Comparison of ENCODE assay signal across 15 mouse cellular contexts in the genomic region with DNA sequence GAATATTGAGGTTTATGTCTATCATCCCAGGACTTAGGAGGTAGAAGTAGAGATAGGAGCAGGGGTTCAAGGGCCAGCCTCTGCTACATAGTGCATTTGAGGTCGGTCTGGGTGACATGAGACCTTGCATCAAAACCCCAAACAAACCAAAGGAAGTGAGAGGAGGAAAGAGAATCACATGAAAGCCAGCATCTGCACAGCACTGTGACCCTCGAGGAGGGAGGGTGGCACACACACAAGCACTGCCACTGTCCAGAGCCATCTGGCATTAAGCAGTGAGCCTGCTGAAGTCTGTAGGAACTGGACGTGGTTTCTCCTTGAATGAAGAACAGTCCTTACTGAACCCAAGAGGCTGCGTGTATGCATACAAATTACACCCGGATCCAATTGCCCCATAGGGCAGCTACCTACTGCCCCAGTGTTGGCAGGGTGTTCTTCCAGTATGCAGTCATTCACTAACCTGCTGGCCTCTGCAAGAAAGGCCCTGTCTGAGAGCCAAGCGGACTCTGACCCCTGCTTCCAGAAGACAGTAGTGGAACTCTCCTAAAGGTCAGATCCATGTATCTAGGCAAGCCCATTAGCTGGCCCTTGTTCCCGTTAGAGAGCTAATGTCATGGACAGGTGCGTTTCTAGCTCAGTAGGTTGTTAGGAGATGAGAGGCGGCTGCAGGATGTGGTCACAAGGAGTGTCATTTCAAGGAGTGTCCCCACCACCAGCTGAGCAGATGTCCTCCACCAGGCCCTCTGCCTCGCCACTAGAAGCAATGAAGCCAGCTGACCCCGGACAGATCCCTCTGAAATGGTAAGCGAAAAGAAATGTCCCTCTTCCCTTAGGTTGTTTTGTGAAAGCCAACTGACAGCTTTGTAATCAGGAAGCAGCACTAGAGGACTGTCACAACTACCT. TPM values are rescaled to one million over a fixed set of nuclear protein-coding genes. Genes with fewer than 3 reads are reported as not detected.
DNase-seq lines count a peak whose midpoint lies in the region; ATAC-seq and TF ChIP-seq lines count a peak whose summit lies in the region.
"Had no signal": no experiment of that assay in that cellular context is flagged by ENCODE, and none has a peak within 500 bp of the region (broad histone marks: within the 10 kb centered on the region; RNA-seq: fewer than 3 reads in every experiment).

No protein-coding gene starts in this region.

- no peak for ATAC-seq in kidney, embryonic 16.5 days (ENCODE audit: low FRiP score, low TSS enrichment)
- no peak for ATAC-seq in midbrain, postnatal 0 days (ENCODE audit: low FRiP score)
- ATAC-seq: Patski had no signal

- H3K4me3 ChIP-seq in kidney, embryonic 16.5 days (ENCODE audit: low read length), result no peak overlapping the region
- no peak overlapping the region for H3K4me3 ChIP-seq in myocyte
- no peak overlapping the region for H3K4me3 ChIP-seq in midbrain, postnatal 0 days (ENCODE audit: low read depth, low read length)
- H3K4me3 ChIP-seq: forebrain, embryonic 10.5 days; hindbrain, embryonic 13.5 days; neural tube, embryonic 12.5 days had no signal

- 83% methylated on average over 12 of the region's 12 CpGs for WGBS in kidney, embryonic 16.5 days
- 81% methylated on average over 12 of the region's 12 CpGs for WGBS in midbrain, postnatal 0 days

- H3K9ac ChIP-seq in kidney, embryonic 16.5 days (replicated peaks; ENCODE audit: low read length), result no peak overlapping the region
- no peak overlapping the region for H3K9ac ChIP-seq in midbrain, postnatal 0 days (replicated peaks; ENCODE audit: low read length, poor library complexity, severe bottlenecking)
- H3K9ac ChIP-seq: hindbrain, embryonic 13.5 days; neural tube, embryonic 12.5 days had no signal

- no peaks in the 10 kb centered on the region for H3K79me2 ChIP-seq in myocyte (ENCODE audit: control insufficient read depth, insufficient read depth)

- no peak for TF ChIP-seq CTCF in midbrain, postnatal 0 days (IDR thresholded peaks at IDR 0.05)

- no peak for TF ChIP-seq POLR2A in myocyte (IDR thresholded peaks at IDR 0.05; ENCODE audit: insufficient read length, low read depth)

- no peaks in the 10 kb centered on the region for H3K9me3 ChIP-seq in kidney, embryonic 16.5 days (ENCODE audit: low read length)
- no peaks in the 10 kb centered on the region for H3K9me3 ChIP-seq in midbrain, postnatal 0 days (ENCODE audit: low read length)
- H3K9me3 ChIP-seq: forebrain, embryonic 10.5 days; hindbrain, embryonic 13.5 days; neural tube, embryonic 12.5 days had no signal

- peak; percentile 78 for DNase-seq in kidney, adult 18-20 months
- DNase-seq in 416B (ENCODE audit: low read depth), result peak; percentile 49
- peak; percentile 10 for DNase-seq in induced T-regulatory cell, adult 2 months (ENCODE audit: low read depth)
- no peak for DNase-seq in ovary, postnatal 14 days (ENCODE audit: low spot score)
- no peak for DNase-seq in midbrain, postnatal 0 days (ENCODE audit: low spot score)
- no peak for DNase-seq in adrenal gland, postnatal 10 days
- DNase-seq: adrenal gland, postnatal 25 days; cerebellum, adult 11 months; gastrocnemius, postnatal 25 days had no signal

- H3K27ac ChIP-seq in kidney, embryonic 16.5 days (ENCODE audit: low read length), result no peak overlapping the region
- H3K27ac ChIP-seq in midbrain, postnatal 0 days (ENCODE audit: low read depth, low read length), result no peak overlapping the region
- H3K27ac ChIP-seq: forebrain, embryonic 10.5 days; hindbrain, embryonic 13.5 days; neural tube, embryonic 12.5 days had no signal

- no peaks in the 10 kb centered on the region for H3K36me3 ChIP-seq in kidney, embryonic 16.5 days (ENCODE audit: insufficient read depth, low read length)
- no peaks in the 10 kb centered on the region for H3K36me3 ChIP-seq in myocyte (ENCODE audit: control insufficient read depth, insufficient read depth)
- H3K36me3 ChIP-seq in midbrain, postnatal 0 days (ENCODE audit: insufficient read depth, low read length), result no peaks in the 10 kb centered on the region
- H3K36me3 ChIP-seq: forebrain, embryonic 10.5 days; hindbrain, embryonic 13.5 days; neural tube, embryonic 12.5 days had no signal

- H3K4me1 ChIP-seq in kidney, embryonic 16.5 days (ENCODE audit: insufficient read depth, low read length), result no peaks in the 10 kb centered on the region; the same call in 1 of the 2 replicates
- H3K4me1 ChIP-seq in midbrain, postnatal 0 days (ENCODE audit: insufficient read depth, low read length), result no peaks in the 10 kb centered on the region
- H3K4me1 ChIP-seq: forebrain, embryonic 10.5 days had no signal

- H3ac ChIP-seq in myocyte (ENCODE audit: control insufficient read depth, insufficient read length), result no peak overlapping the region

- H3K4me2 ChIP-seq in kidney, embryonic 16.5 days (replicated peaks; ENCODE audit: low read depth, low read length), result no peak overlapping the region
- peak overlapping the region; percentile 45 for H3K4me2 ChIP-seq in myocyte (ENCODE audit: low read depth)
- no peak overlapping the region for H3K4me2 ChIP-seq in midbrain, postnatal 0 days (ENCODE audit: low read depth, low read length, poor library complexity, severe bottlenecking)
- H3K4me2 ChIP-seq: hindbrain, embryonic 13.5 days; neural tube, embryonic 12.5 days had no signal

- no peaks in the 10 kb centered on the region for H3K27me3 ChIP-seq in kidney, embryonic 16.5 days (ENCODE audit: insufficient read depth, low read length)
- no peaks in the 10 kb centered on the region for H3K27me3 ChIP-seq in myocyte (ENCODE audit: control insufficient read depth, insufficient read depth, insufficient read length)
- no peaks in the 10 kb centered on the region for H3K27me3 ChIP-seq in midbrain, postnatal 0 days (ENCODE audit: insufficient read depth, low read length)
- H3K27me3 ChIP-seq: neural tube, embryonic 12.5 days had no signal

TF ChIP-seq in myocyte, 11 proteins besides CTCF, POLR2A, EP300 and RAD21:
- TF ChIP-seq POLR2AphosphoS2 (IDR thresholded peaks at IDR 0.05; ENCODE audit: insufficient read length, low read depth), result no peak
- no peak for TF ChIP-seq USF1 (IDR thresholded peaks at IDR 0.05; ENCODE audit: low read depth)
- TF ChIP-seq SRF (IDR thresholded peaks at IDR 0.05; ENCODE audit: control insufficient read depth, insufficient read length, low read depth), result no peak
- TF ChIP-seq TCF12 (IDR thresholded peaks at IDR 0.05; ENCODE audit: insufficient read depth, poor library complexity, severe bottlenecking), result no peak
- TF ChIP-seq REST (IDR thresholded peaks at IDR 0.05; ENCODE audit: insufficient read depth, insufficient read length), result no peak
- peak in 2 of 3 experiments; percentile 50 to 88 for TF ChIP-seq MYOD1 (IDR thresholded peaks at IDR 0.05; ENCODE audit: control insufficient read depth in 1 of 3, insufficient read length in 2 of 3, low read depth in 2 of 3)
- TF ChIP-seq MYOG (IDR thresholded peaks at IDR 0.05; ENCODE audit: control insufficient read depth in 1 of 3, insufficient read depth in 1 of 3, insufficient read length in 2 of 3, low read depth in 2 of 3), result peak in 2 of 3 experiments; percentile 30 to 82
- no peak for TF ChIP-seq MAX (IDR thresholded peaks at IDR 0.05; ENCODE audit: low read depth)
- no peak for TF ChIP-seq TCF3 (IDR thresholded peaks at IDR 0.05; ENCODE audit: insufficient read length, low read depth)
- no peak for TF ChIP-seq CEBPB (IDR thresholded peaks at IDR 0.05; ENCODE audit: insufficient read depth, poor library complexity, severe bottlenecking)

RNA-seq across cellular contexts. Expression of a gene that starts 46.4 kb away (rescaled TPM):
- 21.4 and 21.9 TPM in 2 replicates for polyA plus RNA-seq in kidney, embryonic 16.5 days (2015; fragmentation: Nextera tagmentation; extraction: Ambion mirVana)
- polyA plus RNA-seq in myocyte (2012; fragmentation: generic; extraction: Trizol), result 30.7 TPM
- 30.0 and 32.7 TPM in 2 replicates for total RNA-seq in midbrain, postnatal 0 days (2014; rRNA removed)
- polyA plus RNA-seq in midbrain, postnatal 0 days (2015; fragmentation: Nextera tagmentation; extraction: Ambion mirVana), result 14.7 and 18.0 TPM in 2 replicates
- total RNA-seq in adrenal gland, postnatal 10 days (2021), result 10 to 100 TPM; 27.3 to 28.9 TPM

RNA-seq across cellular contexts. Expression of a gene that starts 57.3 kb away (rescaled TPM):
- 29.2 and 30.0 TPM in 2 replicates for polyA plus RNA-seq in kidney, embryonic 16.5 days (2015; fragmentation: Nextera tagmentation; extraction: Ambion mirVana)
- polyA plus RNA-seq in myocyte (2012; fragmentation: generic; extraction: Trizol), result 17.9 TPM
- total RNA-seq in midbrain, postnatal 0 days (2014; rRNA removed), result 27.9 and 30.4 TPM in 2 replicates
- 34.3 and 40.9 TPM in 2 replicates for polyA plus RNA-seq in midbrain, postnatal 0 days (2015; fragmentation: Nextera tagmentation; extraction: Ambion mirVana)
- 10 to 100 TPM; 12.9 to 21.6 TPM for total RNA-seq in adrenal gland, postnatal 10 days (2021)

Comparison
In these comparisons a context has a peak if more than half of its experiments do, and no peak if none do; other contexts are left out.
1. DNase-seq: peak in kidney, adult 18-20 months (single experiment), 416B (single experiment) and induced T-regulatory cell, adult 2 months (single experiment); none in ovary, postnatal 14 days (single experiment), midbrain, postnatal 0 days (single experiment) and adrenal gland, postnatal 10 days (single experiment).